Mouse (Mus musculus) ES-Bruce4 (cell line): ENCODE measurements around the gene Tsg101. TPM values are rescaled to one million over a fixed set of nuclear protein-coding genes. Genes with fewer than 3 reads are reported as not detected.
"Not testable (repeated sequence)": the region's sequence is repeated elsewhere in the genome, so short reads cannot be mapped to it uniquely, and the experiment has no call there.

Experiments used
- H3K27ac ChIP-seq: 2 replicates; pipeline ENCODE4 v1.5.1; 2012; ENCODE audit warnings: low read length, inconsistent platforms; ENCODE audit not compliant: insufficient read depth
- H3K27me3 ChIP-seq: 2 replicates; pipeline ENCODE4 v1.6.1; 2012; ENCODE audit warnings: mild to moderate bottlenecking, low read length, inconsistent platforms; ENCODE audit not compliant: control insufficient read depth, poor library complexity, insufficient read depth, severe bottlenecking
- H3K36me3 ChIP-seq: 2 replicates; pipeline ENCODE4 v1.6.1; 2012; ENCODE audit warnings: inconsistent platforms, mild to moderate bottlenecking, low read length, moderate library complexity; ENCODE audit not compliant: control insufficient read depth, poor library complexity, insufficient read depth, severe bottlenecking
- H3K4me1 ChIP-seq: one replicate; pipeline ENCODE4 v1.8.1; 2011; ENCODE audit warnings: low read length; ENCODE audit not compliant: control insufficient read depth, insufficient read depth
- H3K4me3 ChIP-seq: 2 replicates; pipeline ENCODE4 v1.5.1; 2011; ENCODE audit warnings: low read depth, mild to moderate bottlenecking, low read length
- H3K9ac ChIP-seq: 2 replicates; pipeline ENCODE4 v1.6.1; 2012; ENCODE audit warnings: low read depth, mild to moderate bottlenecking, inconsistent platforms; ENCODE audit not compliant: poor library complexity, severe bottlenecking
- H3K9me3 ChIP-seq: replicated peaks from 2 replicates; pipeline ENCODE4 v1.6.1; 2012; ENCODE audit warnings: mild to moderate bottlenecking, low read length, inconsistent platforms; ENCODE audit not compliant: control insufficient read depth, poor library complexity, insufficient read depth, severe bottlenecking
- CTCF ChIP-seq: IDR thresholded peaks from one replicate; pipeline ENCODE4 v1.8.1; 2011; ENCODE audit warnings: low read depth, low read length
- EP300 ChIP-seq: IDR thresholded peaks from 2 replicates; pipeline ENCODE4 v1.6.1; 2011; ENCODE audit warnings: low read depth, low read length; ENCODE audit not compliant: insufficient read depth
- POLR2A ChIP-seq: IDR thresholded peaks from one replicate; pipeline ENCODE4 v1.8.1; 2011; ENCODE audit warnings: low read length; ENCODE audit not compliant: insufficient read depth
- polyA plus RNA-seq: library from polyadenylated mRNA; stranded (reverse); fragments of >200 nt; gene quantifications from 2 replicates; pipeline ENCODE4 v1.2.4, GENCODE M21; 2011; ENCODE audit warnings: low read depth; ENCODE audit not compliant: missing spikeins, insufficient read depth, insufficient read length

Gene Tsg101
- polyA plus RNA-seq, 1 experiment, result 217 TPM

- no peaks in the 10 kb centered on the region for H3K4me1 ChIP-seq
- no peaks in the 10 kb centered on the region for H3K9me3 ChIP-seq
- peaks cover 10% of the 10 kb centered on the region; the same call in 1 of the 2 replicates for H3K36me3 ChIP-seq
- peak overlapping the region; percentile 94 for H3K9ac ChIP-seq
- H3K4me3 ChIP-seq, result peak overlapping the region; percentile 99
- no peak overlapping the region for H3K27ac ChIP-seq
- TF ChIP-seq EP300, result no peak
- H3K27me3 ChIP-seq, result no peaks in the 10 kb centered on the region
These were observed 944 bp downstream of the Tsg101 start for GRCm38 (mm10) chr7:46918678-46919371.

- no peak overlapping the region for H3K9ac ChIP-seq
- no peak overlapping the region for H3K27ac ChIP-seq
- TF ChIP-seq CTCF (no peak), POLR2A (no peak), EP300 (no peak)
- H3K27me3 ChIP-seq, result no peaks in the 10 kb centered on the region
- peaks cover 19% of the 10 kb centered on the region for H3K36me3 ChIP-seq
- H3K4me1 ChIP-seq, result no peaks in the 10 kb centered on the region
- no peaks in the 10 kb centered on the region for H3K9me3 ChIP-seq
- no peak overlapping the region for H3K4me3 ChIP-seq
These were observed 3.4 kb downstream of the Tsg101 start for GRCm38 (mm10) chr7:46916376-46916775.

- TF ChIP-seq POLR2A (no peak), CTCF (no peak), EP300 (no peak)
- Histone ChIP-seq H3K27me3 (no peaks in the 10 kb centered on the region), H3K9me3 (no peaks in the 10 kb centered on the region), H3K4me1 (no peaks in the 10 kb centered on the region), H3K9ac (no peak overlapping the region), H3K4me3 (no peak overlapping the region), H3K27ac (no peak overlapping the region), H3K36me3 (peaks cover 49% of the 10 kb centered on the region)
These were observed 8.5 kb downstream of the Tsg101 start for GRCm38 (mm10) chr7:46911250-46911649.

GRCm38 (mm10) chr7:46899343-46899742 is 20.4 kb downstream of the Tsg101 start:
- Histone ChIP-seq H3K4me1 (no peaks in the 10 kb centered on the region), H3K36me3 (peaks cover 44% of the 10 kb centered on the region), H3K27me3 (no peaks in the 10 kb centered on the region), H3K9ac (no peak overlapping the region), H3K27ac (no peak overlapping the region), H3K9me3 (no peaks in the 10 kb centered on the region), H3K4me3 (no peak overlapping the region)
- no peak for TF ChIP-seq CTCF
- TF ChIP-seq EP300, result no peak
- no peak for TF ChIP-seq POLR2A

- Histone ChIP-seq H3K27me3 (no peaks in the 10 kb centered on the region), H3K4me3 (no peak overlapping the region), H3K4me1 (no peaks in the 10 kb centered on the region), H3K9me3 (no peaks in the 10 kb centered on the region), H3K36me3 (peaks cover 61% of the 10 kb centered on the region), H3K27ac (no peak overlapping the region), H3K9ac (no peak overlapping the region)
- TF ChIP-seq POLR2A (no peak), CTCF (no peak), EP300 (no peak)
These were observed 24.3 kb downstream of the Tsg101 start for GRCm38 (mm10) chr7:46895511-46895910.

GRCm38 (mm10) chr7:46883304-46883703 is 36.5 kb downstream of the Tsg101 start:
- Histone ChIP-seq H3K9ac (no peak overlapping the region), H3K9me3 (no peaks in the 10 kb centered on the region), H3K4me1 (no peaks in the 10 kb centered on the region), H3K27ac (no peak overlapping the region), H3K27me3 (no peaks in the 10 kb centered on the region), H3K36me3 (no peaks in the 10 kb centered on the region; the same call in none of the 2 replicates), H3K4me3 (no peak overlapping the region)
- TF ChIP-seq EP300 (no peak), CTCF (no peak), POLR2A (no peak)

GRCm38 (mm10) chr7:46881941-46882340 is 37.8 kb downstream of the Tsg101 start:
- not testable (repeated sequence) for H3K36me3 ChIP-seq, H3K4me1 ChIP-seq, H3K9me3 ChIP-seq, H3K4me3 ChIP-seq, H3K9ac ChIP-seq, H3K27me3 ChIP-seq, H3K27ac ChIP-seq
